25 mouse cellular contexts compared by ENCODE assay signal in the genomic region with DNA sequence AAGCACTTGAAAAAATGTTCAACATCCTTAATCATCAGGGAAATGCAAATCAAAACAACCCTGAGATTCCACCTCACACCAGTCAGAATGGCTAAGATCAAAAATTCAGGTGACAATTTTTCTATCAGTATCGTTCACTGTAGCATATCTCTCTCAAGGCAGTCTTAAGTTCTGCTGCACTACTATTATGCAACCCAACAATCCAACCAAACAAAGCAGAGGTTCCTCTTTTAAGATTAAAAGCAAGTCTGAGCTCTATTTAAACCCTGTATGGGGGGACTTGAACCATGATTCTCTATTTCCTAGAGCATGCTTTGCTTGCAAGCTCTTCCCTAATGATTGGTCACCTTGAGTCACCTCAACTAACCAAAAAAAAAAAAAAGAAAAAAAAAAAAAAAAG.
"Had no signal": no experiment of that assay in that cellular context is flagged by ENCODE, and none has a peak within 500 bp of the region (broad histone marks: within the 10 kb centered on the region; RNA-seq: fewer than 3 reads in every experiment).

No protein-coding gene starts in this region.

- DNase-seq: gastrocnemius, adult 2 months; gastrocnemius, postnatal 10 days; gastrocnemius, postnatal 25 days; heart, adult 11 months; heart, adult 2 months; heart, postnatal 14 days; heart, postnatal 36 days; kidney, adult 18-20 months; kidney, adult 8-10 months; kidney, postnatal 10 days; kidney, postnatal 25 days; kidney, postnatal 4 days; left cerebral cortex, postnatal 4 days had no signal

- H3K9me3 ChIP-seq: heart, embryonic 13.5 days; heart, embryonic 15.5 days; hindbrain, embryonic 13.5 days; hindbrain, embryonic 15.5 days; intestine, embryonic 15.5 days; limb, embryonic 13.5 days; limb, embryonic 15.5 days; liver, embryonic 12.5 days had no signal

- H3K27me3 ChIP-seq: heart, embryonic 13.5 days; heart, embryonic 15.5 days; hindbrain, embryonic 13.5 days; hindbrain, embryonic 15.5 days; intestine, embryonic 15.5 days; limb, embryonic 13.5 days; limb, embryonic 15.5 days; liver, embryonic 12.5 days had no signal

- H3K4me3 ChIP-seq: gastrocnemius, adult 2 months; heart, adult 2 months; heart, embryonic 13.5 days; heart, embryonic 15.5 days; hindbrain, embryonic 13.5 days; hindbrain, embryonic 15.5 days; intestine, embryonic 15.5 days; layer of hippocampus, adult 2 months; limb, embryonic 13.5 days; limb, embryonic 15.5 days; liver, embryonic 12.5 days had no signal

- ATAC-seq: inflammation-experienced regulatory T-cells, adult 6 months; intestine, embryonic 15.5 days; intestine, postnatal 0 days; liver, embryonic 12.5 days had no signal

- H3K27ac ChIP-seq: gastrocnemius, adult 2 months; heart, adult 2 months; heart, embryonic 13.5 days; heart, embryonic 15.5 days; hindbrain, embryonic 13.5 days; hindbrain, embryonic 15.5 days; intestine, embryonic 15.5 days; layer of hippocampus, adult 2 months; limb, embryonic 13.5 days; limb, embryonic 15.5 days; liver, embryonic 12.5 days; liver, embryonic 14.5 days had no signal

- H3K4me1 ChIP-seq: heart, embryonic 13.5 days; heart, embryonic 15.5 days; hindbrain, embryonic 13.5 days; hindbrain, embryonic 15.5 days; intestine, embryonic 15.5 days; limb, embryonic 13.5 days; limb, embryonic 15.5 days; liver, embryonic 12.5 days had no signal

- H3K36me3 ChIP-seq: heart, embryonic 13.5 days; heart, embryonic 15.5 days; hindbrain, embryonic 13.5 days; hindbrain, embryonic 15.5 days; intestine, embryonic 15.5 days; limb, embryonic 13.5 days; limb, embryonic 15.5 days; liver, embryonic 12.5 days had no signal

- H3K9ac ChIP-seq: heart, embryonic 13.5 days; heart, embryonic 15.5 days; hindbrain, embryonic 13.5 days; hindbrain, embryonic 15.5 days; intestine, embryonic 15.5 days; limb, embryonic 13.5 days; limb, embryonic 15.5 days; liver, embryonic 12.5 days; liver, embryonic 14.5 days had no signal
